Comparison of ENCODE assay signal across 27 mouse cellular contexts in the genomic region with DNA sequence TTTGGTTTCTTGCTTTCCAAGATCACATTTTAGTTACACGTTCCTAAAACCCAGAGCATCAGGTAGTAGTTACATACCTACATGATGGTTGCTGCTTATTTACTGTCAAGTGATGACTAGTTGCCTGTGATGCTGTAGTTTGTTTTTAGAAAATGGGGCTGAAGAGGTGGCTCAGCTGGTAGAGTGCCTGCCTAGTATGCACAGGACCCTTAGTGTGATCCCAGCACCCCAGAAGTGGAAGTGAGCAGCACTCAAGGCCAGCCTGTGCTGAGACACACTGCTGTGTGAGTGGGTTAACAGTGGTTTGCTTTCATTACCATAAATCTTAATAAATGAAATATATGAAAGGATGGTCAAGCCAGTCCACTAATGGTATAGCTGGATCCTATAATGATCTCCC. TPM values are rescaled to one million over a fixed set of nuclear protein-coding genes. Genes with fewer than 3 reads are reported as not detected.
DNase-seq lines count a peak whose midpoint lies in the region; ATAC-seq and TF ChIP-seq lines count a peak whose summit lies in the region.
"Had no signal": no experiment of that assay in that cellular context is flagged by ENCODE, and none has a peak within 500 bp of the region (broad histone marks: within the 10 kb centered on the region; RNA-seq: fewer than 3 reads in every experiment).

No protein-coding gene starts in this region.

- H3K9me3 ChIP-seq in embryonic facial prominence, embryonic 11.5 days (replicated peaks; ENCODE audit: control insufficient read depth, low read length): no peaks in the 10 kb centered on the region
- no peaks in the 10 kb centered on the region for H3K9me3 ChIP-seq in embryonic facial prominence, embryonic 10.5 days
- H3K9me3 ChIP-seq in intestine, embryonic 15.5 days: no peaks in the 10 kb centered on the region
- H3K9me3 ChIP-seq in intestine, postnatal 0 days (ENCODE audit: control insufficient read depth): no peaks in the 10 kb centered on the region
- no peaks in the 10 kb centered on the region for H3K9me3 ChIP-seq in midbrain, embryonic 15.5 days
- no peaks in the 10 kb centered on the region for H3K9me3 ChIP-seq in midbrain, embryonic 14.5 days (ENCODE audit: control insufficient read depth, low read length)
- H3K9me3 ChIP-seq: G1E; hindbrain, embryonic 13.5 days; liver, embryonic 15.5 days; megakaryocyte, embryonic 14.5 days had no signal

- no peak overlapping the region for H3K9ac ChIP-seq in embryonic facial prominence, embryonic 11.5 days (replicated peaks; ENCODE audit: low read length)
- no peak overlapping the region for H3K9ac ChIP-seq in intestine, embryonic 15.5 days
- no peak overlapping the region for H3K9ac ChIP-seq in intestine, postnatal 0 days (ENCODE audit: low read depth, low read length)
- no peak overlapping the region for H3K9ac ChIP-seq in midbrain, embryonic 15.5 days
- H3K9ac ChIP-seq in midbrain, embryonic 14.5 days (replicated peaks; ENCODE audit: low read length): no peak overlapping the region
- H3K9ac ChIP-seq: hindbrain, embryonic 13.5 days; liver, embryonic 15.5 days had no signal

- WGBS in embryonic facial prominence, embryonic 11.5 days: 93% methylated on average over 1 of the region's 1 CpGs
- WGBS in embryonic facial prominence, embryonic 10.5 days: 93% methylated on average over 1 of the region's 1 CpGs
- WGBS in intestine, embryonic 15.5 days: 98% methylated on average over 1 of the region's 1 CpGs
- 94% methylated on average over 1 of the region's 1 CpGs for WGBS in intestine, postnatal 0 days
- WGBS in midbrain, embryonic 15.5 days: 94% methylated on average over 1 of the region's 1 CpGs
- WGBS in midbrain, embryonic 14.5 days: 90% methylated on average over 1 of the region's 1 CpGs

- no peak overlapping the region for H3K4me2 ChIP-seq in embryonic facial prominence, embryonic 11.5 days (ENCODE audit: low read depth, low read length)
- no peak overlapping the region for H3K4me2 ChIP-seq in intestine, embryonic 15.5 days (replicated peaks)
- no peak overlapping the region for H3K4me2 ChIP-seq in intestine, postnatal 0 days (replicated peaks; ENCODE audit: low read depth)
- no peak overlapping the region for H3K4me2 ChIP-seq in midbrain, embryonic 15.5 days
- no peak overlapping the region for H3K4me2 ChIP-seq in midbrain, embryonic 14.5 days (ENCODE audit: low read length)
- H3K4me2 ChIP-seq: heart, embryonic 11.5 days; hindbrain, embryonic 13.5 days; liver, embryonic 15.5 days had no signal

- no peak for TF ChIP-seq CTCF in intestine, postnatal 0 days (IDR thresholded peaks at IDR 0.05; ENCODE audit: low read depth)

- peaks cover 4% of the 10 kb centered on the region for H3K36me3 ChIP-seq in embryonic facial prominence, embryonic 11.5 days (replicated peaks; ENCODE audit: control insufficient read depth, insufficient read depth, low read depth, low read length)
- H3K36me3 ChIP-seq in embryonic facial prominence, embryonic 10.5 days (replicated peaks): peaks cover 70% of the 10 kb centered on the region
- H3K36me3 ChIP-seq in intestine, embryonic 15.5 days: peaks cover 5% of the 10 kb centered on the region
- peaks cover 20% of the 10 kb centered on the region; the same call in 1 of the 2 replicates for H3K36me3 ChIP-seq in intestine, postnatal 0 days (ENCODE audit: control insufficient read depth, insufficient read depth)
- 0 out of 2 replicates have a peak, but pooled peaks cover 6% of the 10 kb centered on the region for H3K36me3 ChIP-seq in midbrain, embryonic 15.5 days (replicated peaks)
- H3K36me3 ChIP-seq in midbrain, embryonic 14.5 days (ENCODE audit: control insufficient read depth, insufficient read depth, low read length): peaks cover 40% of the 10 kb centered on the region

- ATAC-seq in embryonic facial prominence, embryonic 11.5 days (replicated peaks; ENCODE audit: insufficient number of reproducible peaks, low FRiP score, low TSS enrichment, low read depth): peak; percentile 58; the same call in 1 of the 2 replicates
- ATAC-seq in intestine, embryonic 15.5 days: 0 out of 2 replicates have a peak, but pooled peaks have one; percentile 32
- no peak for ATAC-seq in intestine, postnatal 0 days
- 0 out of 2 replicates have a peak, but pooled peaks have one; percentile 39 for ATAC-seq in midbrain, embryonic 15.5 days (replicated peaks)
- no peak for ATAC-seq in midbrain, embryonic 14.5 days (ENCODE audit: low FRiP score, low TSS enrichment)
- ATAC-seq: midbrain, embryonic 16.5 days had no signal

- no peaks in the 10 kb centered on the region for H3K4me1 ChIP-seq in embryonic facial prominence, embryonic 11.5 days (ENCODE audit: control insufficient read depth, insufficient read depth, low read length)
- no peaks in the 10 kb centered on the region for H3K4me1 ChIP-seq in embryonic facial prominence, embryonic 10.5 days
- H3K4me1 ChIP-seq in intestine, embryonic 15.5 days (replicated peaks): no peaks in the 10 kb centered on the region
- H3K4me1 ChIP-seq in intestine, postnatal 0 days (replicated peaks; ENCODE audit: control insufficient read depth, insufficient read depth, low read length): peaks cover 6% of the 10 kb centered on the region; the same call in 1 of the 2 replicates
- H3K4me1 ChIP-seq in midbrain, embryonic 15.5 days: no peaks in the 10 kb centered on the region
- H3K4me1 ChIP-seq in midbrain, embryonic 14.5 days (ENCODE audit: control insufficient read depth, insufficient read depth, low read length): no peaks in the 10 kb centered on the region
- H3K4me1 ChIP-seq: hindbrain, embryonic 13.5 days had no signal

- no peak overlapping the region for H3K4me3 ChIP-seq in embryonic facial prominence, embryonic 11.5 days (ENCODE audit: low read depth, low read length)
- no peak overlapping the region for H3K4me3 ChIP-seq in embryonic facial prominence, embryonic 10.5 days
- no peak overlapping the region for H3K4me3 ChIP-seq in intestine, embryonic 15.5 days (replicated peaks)
- H3K4me3 ChIP-seq in intestine, postnatal 0 days (ENCODE audit: low read depth, low read length): no peak overlapping the region
- no peak overlapping the region for H3K4me3 ChIP-seq in midbrain, embryonic 15.5 days
- H3K4me3 ChIP-seq in midbrain, embryonic 14.5 days (replicated peaks; ENCODE audit: low read depth, low read length): no peak overlapping the region
- H3K4me3 ChIP-seq: erythroblast, embryonic 14.5 days; hindbrain, embryonic 13.5 days; liver, embryonic 15.5 days; megakaryocyte, embryonic 14.5 days had no signal

- H3K27ac ChIP-seq in embryonic facial prominence, embryonic 11.5 days (replicated peaks; ENCODE audit: low read depth, low read length): no peak overlapping the region
- H3K27ac ChIP-seq in embryonic facial prominence, embryonic 10.5 days (replicated peaks): no peak overlapping the region
- H3K27ac ChIP-seq in intestine, embryonic 15.5 days: no peak overlapping the region
- no peak overlapping the region for H3K27ac ChIP-seq in intestine, postnatal 0 days (ENCODE audit: low read depth, low read length)
- H3K27ac ChIP-seq in midbrain, embryonic 15.5 days: no peak overlapping the region
- no peak overlapping the region for H3K27ac ChIP-seq in midbrain, embryonic 14.5 days (replicated peaks; ENCODE audit: low read depth, low read length)
- H3K27ac ChIP-seq: hindbrain, embryonic 13.5 days; liver, embryonic 15.5 days had no signal

- DNase-seq in embryonic facial prominence, embryonic 11.5 days (ENCODE audit: low spot score): no peak
- DNase-seq in embryonic facial prominence, embryonic 10.5 days (ENCODE audit: low spot score): no peak
- no peak for DNase-seq in midbrain, embryonic 14.5 days
- no peak for DNase-seq in embryo, embryonic 10.5 days (ENCODE audit: low spot score)
- DNase-seq: adrenal gland, postnatal 10 days; cerebellum, adult 8-10 months; cerebellum, postnatal 36 days; gastrocnemius, postnatal 36 days; heart, adult 18-20 months; heart, postnatal 36 days; kidney, adult 9 months; kidney, postnatal 25 days; liver; right cerebral cortex, postnatal 25 days; spleen, adult 18-20 months; thymus, postnatal 14 days had no signal

- no peaks in the 10 kb centered on the region for H3K27me3 ChIP-seq in embryonic facial prominence, embryonic 11.5 days (ENCODE audit: control insufficient read depth, insufficient read depth, low read length)
- H3K27me3 ChIP-seq in embryonic facial prominence, embryonic 10.5 days (replicated peaks; ENCODE audit: low read depth, poor library complexity, severe bottlenecking): no peaks in the 10 kb centered on the region
- no peaks in the 10 kb centered on the region for H3K27me3 ChIP-seq in intestine, embryonic 15.5 days (replicated peaks)
- no peaks in the 10 kb centered on the region for H3K27me3 ChIP-seq in intestine, postnatal 0 days (replicated peaks; ENCODE audit: control insufficient read depth, insufficient read depth, low read length)
- no peaks in the 10 kb centered on the region for H3K27me3 ChIP-seq in midbrain, embryonic 15.5 days (replicated peaks)
- H3K27me3 ChIP-seq in midbrain, embryonic 14.5 days (ENCODE audit: control insufficient read depth, insufficient read depth, low read length): no peaks in the 10 kb centered on the region
- H3K27me3 ChIP-seq: hindbrain, embryonic 13.5 days; liver, embryonic 15.5 days; megakaryocyte, embryonic 14.5 days; Patski had no signal

RNA-seq across cellular contexts. Expression of a gene that starts 26.6 kb away (rescaled TPM):
- polyA plus RNA-seq in embryonic facial prominence, embryonic 11.5 days (2014; fragmentation: Nextera tagmentation; extraction: Ambion mirVana): 4.9 and 5.3 TPM in 2 replicates
- polyA plus RNA-seq in embryonic facial prominence, embryonic 10.5 days (2016; fragmentation: Nextera tagmentation; extraction: Ambion mirVana): 3.9 and 5.7 TPM in 2 replicates
- polyA plus RNA-seq in intestine, embryonic 15.5 days (2015; fragmentation: Nextera tagmentation; extraction: Ambion mirVana): 23.3 and 31.2 TPM in 2 replicates
- polyA plus RNA-seq in intestine, postnatal 0 days (2015; fragmentation: Nextera tagmentation; extraction: Ambion mirVana): 30.0 and 30.3 TPM in 2 replicates
- polyA plus RNA-seq in midbrain, embryonic 15.5 days (2015; fragmentation: Nextera tagmentation; extraction: Ambion mirVana): 0.88 and 2.2 TPM in 2 replicates
- polyA plus RNA-seq in midbrain, embryonic 14.5 days (2014; fragmentation: Nextera tagmentation; extraction: Ambion mirVana): 1.7 and 2.2 TPM in 2 replicates
- polyA plus RNA-seq: erythroblast, embryonic 14.5 days; G1E had no signal

RNA-seq across cellular contexts. Expression of a gene that starts 29.4 kb away (rescaled TPM):
- polyA plus RNA-seq in embryonic facial prominence, embryonic 11.5 days (2014; fragmentation: Nextera tagmentation; extraction: Ambion mirVana): 419 and 482 TPM in 2 replicates
- polyA plus RNA-seq in embryonic facial prominence, embryonic 10.5 days (2016; fragmentation: Nextera tagmentation; extraction: Ambion mirVana): 438 and 447 TPM in 2 replicates
- 177 and 205 TPM in 2 replicates for polyA plus RNA-seq in intestine, embryonic 15.5 days (2015; fragmentation: Nextera tagmentation; extraction: Ambion mirVana)
- polyA plus RNA-seq in intestine, postnatal 0 days (2015; fragmentation: Nextera tagmentation; extraction: Ambion mirVana): 60.6 and 64.8 TPM in 2 replicates
- 227 and 232 TPM in 2 replicates for polyA plus RNA-seq in midbrain, embryonic 15.5 days (2015; fragmentation: Nextera tagmentation; extraction: Ambion mirVana)
- 219 and 279 TPM in 2 replicates for polyA plus RNA-seq in midbrain, embryonic 14.5 days (2014; fragmentation: Nextera tagmentation; extraction: Ambion mirVana)

RNA-seq across cellular contexts. Expression of a gene that starts 29.5 kb away (rescaled TPM):
- 31.1 and 32.6 TPM in 2 replicates for polyA plus RNA-seq in embryonic facial prominence, embryonic 11.5 days (2014; fragmentation: Nextera tagmentation; extraction: Ambion mirVana)
- polyA plus RNA-seq in embryonic facial prominence, embryonic 10.5 days (2016; fragmentation: Nextera tagmentation; extraction: Ambion mirVana): 18.5 and 20.1 TPM in 2 replicates
- polyA plus RNA-seq in intestine, embryonic 15.5 days (2015; fragmentation: Nextera tagmentation; extraction: Ambion mirVana): 23.1 and 25.5 TPM in 2 replicates
- polyA plus RNA-seq in intestine, postnatal 0 days (2015; fragmentation: Nextera tagmentation; extraction: Ambion mirVana): 17.9 and 20.4 TPM in 2 replicates
- polyA plus RNA-seq in midbrain, embryonic 15.5 days (2015; fragmentation: Nextera tagmentation; extraction: Ambion mirVana): 40.0 and 41.0 TPM in 2 replicates
- polyA plus RNA-seq in midbrain, embryonic 14.5 days (2014; fragmentation: Nextera tagmentation; extraction: Ambion mirVana): 39.5 and 41.3 TPM in 2 replicates

Comparison
In these comparisons a context has a peak if more than half of its experiments do, and no peak if none do; other contexts are left out.
1. ATAC-seq: peak in embryonic facial prominence, embryonic 11.5 days (single experiment), intestine, embryonic 15.5 days (single experiment) and midbrain, embryonic 15.5 days (single experiment); none in intestine, postnatal 0 days (single experiment) and midbrain, embryonic 14.5 days (single experiment).